Mouse (Mus musculus) thymus, adult 2 months (tissue): ENCODE results near the gene Olfr1396. TPM values are rescaled to one million over a fixed set of nuclear protein-coding genes. Genes with fewer than 3 reads are reported as not detected.
"Not testable (repeated sequence)": the region's sequence is repeated elsewhere in the genome, so short reads cannot be mapped to it uniquely, and the experiment has no call there.

Experiments used
- DNase-seq: peaks from one replicate; pipeline ENCODE4 v3.0.0; 2021
- H3K27ac ChIP-seq: fragments of 200-500 bp; 2 replicates; pipeline ENCODE4 v1.5.1; 2012; ENCODE audit warnings: low read length, control low read depth; ENCODE audit not compliant: control insufficient read depth, insufficient read depth
- H3K27me3 ChIP-seq: fragments of 200-500 bp; 2 replicates; pipeline ENCODE4 v1.6.1; 2012; ENCODE audit warnings: mild to moderate bottlenecking, low read length, moderate library complexity, mixed read lengths; ENCODE audit not compliant: control insufficient read depth, insufficient read depth
- H3K36me3 ChIP-seq: fragments of 200-500 bp; 2 replicates; pipeline ENCODE4 v1.6.1; 2012; ENCODE audit warnings: mild to moderate bottlenecking, low read length, moderate library complexity; ENCODE audit not compliant: control insufficient read depth, insufficient read depth
- H3K4me1 ChIP-seq: fragments of 200-500 bp; replicated peaks from 2 replicates; pipeline ENCODE4 v1.6.1; 2012; ENCODE audit warnings: low read length; ENCODE audit not compliant: control insufficient read depth, insufficient read depth
- H3K4me3 ChIP-seq: fragments of 200-500 bp; 2 replicates; pipeline ENCODE4 v1.5.1; 2012; ENCODE audit warnings: mild to moderate bottlenecking, low read length, control low read depth, moderate library complexity; ENCODE audit not compliant: control insufficient read depth, insufficient read depth
- CTCF ChIP-seq: fragments of 200-500 bp; IDR thresholded peaks from 2 replicates; pipeline ENCODE4 v1.5.1; 2012; ENCODE audit warnings: mild to moderate bottlenecking, control low read depth, low read length, moderate library complexity, borderline replicate concordance; ENCODE audit not compliant: control insufficient read depth, poor library complexity, insufficient read depth; ENCODE audit errors: extremely low read depth
- POLR2A ChIP-seq: fragments of 200-500 bp; IDR thresholded peaks from 2 replicates; pipeline ENCODE4 v1.6.1; 2012; ENCODE audit warnings: mild to moderate bottlenecking, low read length, control low read depth, moderate library complexity; ENCODE audit not compliant: control insufficient read depth, poor library complexity, insufficient read depth; ENCODE audit errors: extremely low read depth
- WGBS: fragments of 180-500 bp; shearing (Covaris S2); methylation state at CpG from one replicate; pipeline ENCODE4 v1.1.7; 2018; 5-methylcytosine and 5-hydroxymethylcytosine counted together
- polyA plus RNA-seq: library from polyadenylated mRNA; depleted of rRNA; stranded (reverse); fragments of >200 nt; gene quantifications from 2 replicates; pipeline ENCODE4 v1.2.3, GENCODE M21; 2012

Gene Olfr1396
- polyA plus RNA-seq, 1 experiment, result 0.19 TPM

DNA sequence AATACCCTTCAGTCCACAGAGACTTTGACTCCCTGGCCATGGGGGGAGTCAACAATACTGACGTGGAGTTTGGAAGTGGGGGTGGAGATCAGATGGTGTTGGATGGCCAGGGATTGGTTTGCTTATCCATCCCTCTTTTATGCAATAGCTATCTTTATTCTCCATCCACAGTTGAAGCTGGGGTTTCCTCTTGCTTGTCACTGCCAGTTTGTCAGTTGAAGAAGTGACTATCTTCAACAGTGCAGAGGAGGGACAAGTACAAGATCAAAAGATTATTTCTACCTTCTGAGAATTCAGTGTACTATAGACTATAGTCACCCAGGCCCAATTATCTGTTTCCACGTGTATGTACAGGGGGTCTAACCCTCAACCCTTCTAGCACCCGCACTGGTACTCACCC lies 30.9 kb downstream of the Olfr1396 start:
- Histone ChIP-seq H3K4me1 (peaks cover 17% of the 10 kb centered on the region), H3K4me3 (no peak overlapping the region), H3K36me3 (no peaks in the 10 kb centered on the region), H3K27ac (no peak overlapping the region), H3K27me3 (no peaks in the 10 kb centered on the region)
- TF ChIP-seq CTCF (no peak), POLR2A (no peak)
- DNase-seq, result no peak
- 30% methylated on average over 3 of the region's 3 CpGs for WGBS

DNA sequence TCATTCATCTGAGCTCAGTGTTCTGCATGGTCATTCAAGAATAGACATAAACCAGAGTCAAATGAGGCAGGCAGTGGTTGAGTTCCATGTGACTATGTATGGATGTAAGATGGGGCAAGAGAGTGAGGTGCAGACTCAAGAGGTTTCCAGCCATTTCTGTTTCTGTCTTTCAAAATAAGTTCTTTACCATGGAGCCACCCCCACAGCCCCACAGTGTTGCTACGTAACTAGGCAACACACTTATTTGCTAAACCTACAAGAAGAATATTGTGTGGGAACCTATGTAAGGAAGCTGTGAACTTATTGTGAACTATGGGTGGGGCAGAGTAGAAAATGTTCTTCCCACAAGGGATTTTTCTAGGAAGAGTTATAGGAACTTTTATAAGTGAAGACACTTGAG lies 31.5 kb downstream of the Olfr1396 start:
- H3K27me3 ChIP-seq, result no peaks in the 10 kb centered on the region
- TF ChIP-seq POLR2A (no peak), CTCF (no peak)
- H3K4me1 ChIP-seq, result peaks cover 15% of the 10 kb centered on the region

DNA sequence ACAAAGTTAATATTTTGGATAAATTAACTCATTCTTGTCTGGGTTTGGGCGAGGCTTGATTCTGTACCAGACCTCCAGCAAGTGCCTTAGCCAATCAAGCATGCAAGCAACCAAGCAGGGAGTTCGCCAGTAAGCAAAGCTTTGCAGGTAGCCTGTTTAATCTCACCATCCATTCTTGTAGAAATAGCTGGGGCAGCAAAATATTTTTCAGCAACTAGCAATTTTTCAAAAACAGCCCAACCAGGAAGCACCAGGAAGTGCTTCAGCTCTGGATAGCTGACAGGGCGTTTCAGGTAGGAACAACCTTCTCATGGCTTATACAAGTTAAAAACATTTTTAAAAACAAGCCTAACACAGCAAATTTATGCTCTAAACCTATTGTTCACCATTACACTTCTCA lies 32.8 kb downstream of the Olfr1396 start:
- Histone ChIP-seq H3K27ac (no peak overlapping the region), H3K4me1 (peaks cover 15% of the 10 kb centered on the region), H3K4me3 (no peak overlapping the region), H3K36me3 (no peaks in the 10 kb centered on the region), H3K27me3 (no peaks in the 10 kb centered on the region)
- DNase-seq, result no peak
- no peak for TF ChIP-seq CTCF
- no peak for TF ChIP-seq POLR2A
- WGBS, result 65% methylated on average over 3 of the region's 3 CpGs

More for the DNA sequence above, 31.5 kb downstream of the Olfr1396 start:
- H3K27ac ChIP-seq, result no peak overlapping the region
- 90% methylated on average over 1 of the region's 1 CpGs for WGBS
- DNase-seq, result no peak
- no peaks in the 10 kb centered on the region for H3K36me3 ChIP-seq
- H3K4me3 ChIP-seq, result no peak overlapping the region

DNA sequence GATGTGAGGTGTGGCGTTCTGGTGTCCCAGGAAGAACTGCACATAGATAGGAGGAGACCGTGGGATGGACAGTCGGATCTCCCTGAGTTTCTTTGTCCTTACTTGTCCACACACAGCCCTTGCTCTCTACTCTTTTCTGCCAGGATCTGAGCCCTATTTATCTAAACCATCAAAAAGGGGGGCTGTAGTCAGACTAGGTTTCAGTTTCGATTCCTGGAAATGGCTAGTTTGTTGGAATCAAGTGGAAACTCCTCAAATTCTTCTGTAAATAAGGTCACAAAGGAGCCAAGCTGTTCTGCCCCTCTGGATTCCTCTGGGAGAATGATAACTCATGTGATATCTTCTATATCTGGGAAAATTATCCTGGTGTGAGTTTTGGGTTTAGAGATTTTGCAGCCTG lies 33.3 kb downstream of the Olfr1396 start:
- H3K4me1 ChIP-seq, result peaks cover 14% of the 10 kb centered on the region
- no peak for DNase-seq
- WGBS, result 17% methylated on average over 4 of the region's 4 CpGs
- no peaks in the 10 kb centered on the region for H3K36me3 ChIP-seq
- no peak overlapping the region for H3K4me3 ChIP-seq
- TF ChIP-seq POLR2A (no peak), CTCF (no peak)
- H3K27ac ChIP-seq, result no peak overlapping the region
- H3K27me3 ChIP-seq, result no peaks in the 10 kb centered on the region

DNA sequence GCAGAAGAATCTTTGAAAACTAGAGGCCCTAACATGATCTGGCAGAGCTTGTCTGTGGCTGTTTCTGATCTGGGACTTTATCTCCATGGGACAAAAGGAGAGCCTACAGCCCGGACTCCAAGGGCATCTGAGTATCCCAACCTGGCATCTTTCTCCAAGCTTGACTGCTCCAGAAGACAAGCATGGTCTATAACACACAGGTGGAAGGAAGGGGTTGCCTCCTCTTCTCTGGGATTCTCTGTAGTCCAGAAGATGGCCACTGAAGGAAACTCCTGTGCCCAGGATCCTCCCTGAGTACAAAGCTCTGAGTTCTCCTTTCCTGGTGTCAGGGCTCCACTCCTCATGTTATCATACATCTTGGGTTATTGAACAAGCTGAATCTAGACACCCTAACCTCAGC lies 34.0 kb downstream of the Olfr1396 start:
- Histone ChIP-seq H3K36me3 (no peaks in the 10 kb centered on the region), H3K4me3 (no peak overlapping the region), H3K27me3 (no peaks in the 10 kb centered on the region), H3K4me1 (peaks cover 14% of the 10 kb centered on the region), H3K27ac (no peak overlapping the region)
- 88% methylated on average over 1 of the region's 1 CpGs for WGBS
- TF ChIP-seq CTCF (no peak), POLR2A (no peak)
- DNase-seq, result no peak

DNA sequence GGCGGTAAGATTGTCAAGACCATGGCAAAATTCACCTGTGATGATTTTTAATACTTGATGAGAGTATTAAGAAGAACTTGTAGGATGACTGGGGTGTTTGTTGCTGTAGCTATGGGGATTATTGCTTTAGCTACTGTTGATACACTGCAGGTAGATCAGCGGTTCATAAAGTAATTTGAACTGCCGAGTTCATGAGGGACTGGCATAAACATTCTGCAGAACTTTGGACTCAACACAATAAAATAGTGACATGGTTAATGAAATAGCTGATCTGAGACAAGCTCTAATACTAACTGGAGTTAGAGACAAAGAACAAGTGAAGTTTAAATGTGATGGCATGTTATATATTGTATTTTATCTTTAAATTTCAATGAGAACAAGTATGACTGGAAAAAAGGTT lies 36.0 kb downstream of the Olfr1396 start:
- 92% methylated on average over 3 of the region's 3 CpGs for WGBS
- no peaks in the 10 kb centered on the region for H3K36me3 ChIP-seq
- no peaks in the 10 kb centered on the region for H3K27me3 ChIP-seq
- no peak overlapping the region for H3K4me3 ChIP-seq
- peaks cover 12% of the 10 kb centered on the region for H3K4me1 ChIP-seq
- no peak for DNase-seq
- H3K27ac ChIP-seq, result no peak overlapping the region
- TF ChIP-seq POLR2A, result no peak
- TF ChIP-seq CTCF, result no peak

DNA sequence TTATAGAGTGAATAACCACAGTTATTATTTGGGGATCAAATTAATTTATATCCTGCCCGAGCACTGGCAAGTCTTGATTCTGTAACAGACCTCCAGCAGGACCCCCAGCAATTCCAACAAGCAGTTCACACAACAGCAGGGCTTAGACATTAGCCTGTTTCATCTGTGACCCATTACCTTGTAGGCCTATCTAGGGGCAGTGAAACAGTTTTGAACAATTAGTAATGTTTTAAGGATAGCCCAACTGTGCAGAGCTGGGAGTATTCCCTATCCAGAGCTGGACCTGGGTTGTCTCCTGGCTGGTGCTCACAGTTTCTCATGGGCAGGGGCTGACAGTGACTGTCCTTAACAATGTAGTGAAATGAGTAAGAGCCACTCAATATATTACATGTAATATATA lies 37.7 kb downstream of the Olfr1396 start:
- Histone ChIP-seq H3K27me3 (no peaks in the 10 kb centered on the region), H3K27ac (no peak overlapping the region), H3K36me3 (no peaks in the 10 kb centered on the region), H3K4me1 (peaks cover 10% of the 10 kb centered on the region), H3K4me3 (no peak overlapping the region)
- 73% methylated on average over 1 of the region's 1 CpGs for WGBS
- DNase-seq, result no peak
- TF ChIP-seq CTCF (no peak), POLR2A (no peak)

DNA sequence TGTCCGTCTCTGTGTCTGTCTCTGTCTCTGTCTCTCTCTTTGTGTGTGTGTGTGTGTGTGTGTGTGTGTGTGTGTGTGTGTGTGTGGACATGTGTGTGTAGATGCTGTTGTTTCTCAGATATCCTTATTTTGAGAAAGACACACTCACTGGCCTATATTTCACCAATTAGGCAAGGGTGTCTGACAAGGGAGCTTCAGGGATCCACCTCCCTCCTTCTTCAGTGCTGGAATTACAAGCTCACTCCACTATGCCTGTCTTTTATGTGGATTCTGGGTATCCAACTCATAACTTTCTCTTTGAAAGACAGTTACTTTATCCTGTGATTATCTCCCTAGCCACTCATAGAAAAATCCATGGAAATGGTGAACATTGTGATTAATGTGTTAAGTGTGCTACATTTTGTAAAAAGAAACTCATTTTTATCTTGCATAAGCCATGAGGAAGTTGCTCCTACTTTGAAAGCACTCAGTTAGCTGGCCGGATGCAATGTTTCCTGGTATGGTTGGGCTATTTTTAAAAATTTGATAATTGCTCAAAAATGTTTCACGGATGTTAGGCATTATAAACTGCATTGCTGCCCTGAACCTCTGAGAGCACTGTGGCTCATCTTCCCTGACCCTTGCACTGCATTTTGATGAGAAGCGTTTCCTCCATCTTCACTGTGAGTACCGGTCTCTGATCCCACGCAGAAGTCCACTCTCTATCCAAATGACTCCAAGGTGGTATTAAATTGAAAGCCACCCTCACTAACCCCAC lies 38.5 kb downstream of the Olfr1396 start, which contains the start of gene Ifi47:
Gene Ifi47 (plus strand): TSS at position 587 of the 757 bp plus-strand sequence.
- H3K27ac ChIP-seq, DNase-seq, H3K4me1 ChIP-seq, H3K4me3 ChIP-seq, H3K36me3 ChIP-seq, H3K27me3 ChIP-seq: not testable (repeated sequence)
- WGBS, result 38% methylated on average over 6 of the region's 6 CpGs
